Mouse (Mus musculus) ES-E14 (cell line): Measurements from ENCODE around the gene Prtg. TPM values are rescaled to one million over a fixed set of nuclear protein-coding genes. Genes with fewer than 3 reads are reported as not detected.

Source experiments
- DNase-seq: peaks from one replicate; pipeline ENCODE4 v3.0.0-alpha.2; 2013; ENCODE audit warnings: low read depth, low spot score
- H3K27ac ChIP-seq: 2 replicates; pipeline ENCODE4 v1.5.1; 2012; ENCODE audit warnings: low read depth, mild to moderate bottlenecking, low read length, moderate library complexity, mixed read lengths; ENCODE audit not compliant: poor library complexity, insufficient read depth, severe bottlenecking
- H3K36me3 ChIP-seq: 2 replicates; pipeline ENCODE4 v1.6.1; 2012; ENCODE audit warnings: mild to moderate bottlenecking, low read length, moderate library complexity, mixed read lengths; ENCODE audit not compliant: control insufficient read depth, poor library complexity, insufficient read depth, severe bottlenecking
- H3K4me1 ChIP-seq, 2 experiments: fragments of 150-350 bp in 1 of 2; sonication (generic) in 1 of 2; 2 replicates each; pipeline ENCODE4 v1.6.1; 2012; ENCODE audit warnings: low read length in 2 of 2, mild to moderate bottlenecking in 1 of 2, mixed read lengths in 1 of 2; ENCODE audit not compliant: control insufficient read depth in 2 of 2, insufficient read depth in 2 of 2, poor library complexity in 1 of 2
- H3K4me3 ChIP-seq, 2 experiments: fragments of 150-350 bp in 1 of 2; sonication (generic) in 1 of 2; 2 replicates each; pipeline ENCODE4 v1.5.1; 2012; ENCODE audit warnings: low read length in 2 of 2, low read depth in 1 of 2, mild to moderate bottlenecking in 1 of 2, mixed read lengths in 1 of 2; ENCODE audit not compliant: insufficient read depth in 1 of 2, poor library complexity in 1 of 2, severe bottlenecking in 1 of 2
- H3K9ac ChIP-seq: 2 replicates; pipeline ENCODE4 v1.6.1; 2012; ENCODE audit warnings: low read depth, mild to moderate bottlenecking, low read length, mixed read lengths; ENCODE audit not compliant: poor library complexity, insufficient read depth, severe bottlenecking
- H3K9me3 ChIP-seq: fragments of 150-350 bp; sonication (generic); 2 replicates; pipeline ENCODE4 v1.6.1; 2012; ENCODE audit warnings: low read depth, mild to moderate bottlenecking, low read length; ENCODE audit not compliant: control insufficient read depth, insufficient read depth
- CHD2 ChIP-seq: IDR thresholded peaks from 2 replicates; pipeline ENCODE4 v1.6.1; 2014; ENCODE audit warnings: mild to moderate bottlenecking, low read depth, low read length, inconsistent platforms
- HCFC1 ChIP-seq: IDR thresholded peaks from 2 replicates; pipeline ENCODE4 v1.6.1; 2012; ENCODE audit warnings: low read length, inconsistent platforms, borderline replicate concordance; ENCODE audit not compliant: insufficient read depth
- MAFK ChIP-seq: IDR thresholded peaks from 2 replicates; pipeline ENCODE4 v1.6.1; 2014; ENCODE audit warnings: mild to moderate bottlenecking, low read depth, low read length, inconsistent platforms; ENCODE audit not compliant: insufficient read depth
- ZC3H11A ChIP-seq: IDR thresholded peaks from 2 replicates; pipeline ENCODE4 v1.6.1; 2012; ENCODE audit warnings: low read depth, mild to moderate bottlenecking, inconsistent platforms, low read length, borderline replicate concordance
- ZNF384 ChIP-seq: IDR thresholded peaks from 2 replicates; pipeline ENCODE4 v1.6.1; 2012; ENCODE audit warnings: low read depth, low read length, inconsistent platforms
- in situ Hi-C, 2 experiments: fragments of 600-800 bp; cut with MboI; formaldehyde crosslinking; loops; one replicate each; pipeline ENCODE4 v1.15.1; 2025; ENCODE audit warnings: low sequenced_read_pairs in 2 of 2, inconsistent platforms in 1 of 2; ENCODE audit not compliant: unreplicated experiment in 2 of 2
- total RNA-seq: library from RNA; depleted of rRNA; stranded (reverse); fragments of 300-350 nt; gene quantifications from 2 replicates; pipeline ENCODE4 v1.2.3, GENCODE M21; 2012

Gene Prtg
- total RNA-seq, 1 experiment: 28.8 TPM

- TF ChIP-seq MAFK (no peak), CHD2 (no peak), ZNF384 (no peak), HCFC1 (no peak), ZC3H11A (no peak)
- no peak for DNase-seq
- H3K9me3 ChIP-seq: no peaks in the 10 kb centered on the region
- H3K9ac ChIP-seq: no peak overlapping the region; the same call in 1 of the 2 replicates
- no peak overlapping the region; the same call in 1 of the 2 replicates for H3K27ac ChIP-seq
- in situ Hi-C loops: no loop called here
- H3K36me3 ChIP-seq: no peaks in the 10 kb centered on the region
- no peak overlapping the region for H3K4me3 ChIP-seq
- peaks cover 7 to 9% of the 10 kb centered on the region in 2 experiments for H3K4me1 ChIP-seq
Observed at GRCm38 (mm10) chr9:72790530-72791212, 16.0 kb upstream of the Prtg start.

GRCm38 (mm10) chr9:72791213-72791582, 15.5 kb upstream of the Prtg start:
- in situ Hi-C loops: no loop called here
- H3K9ac ChIP-seq: no peak overlapping the region; the same call in 1 of the 2 replicates
- H3K36me3 ChIP-seq: no peaks in the 10 kb centered on the region
- H3K4me3 ChIP-seq: peak overlapping the region in 1 of 2 experiments; percentile 6; a peak in 1 of 4 replicates
- H3K27ac ChIP-seq: peak overlapping the region; percentile 44; the same call in 1 of the 2 replicates
- H3K9me3 ChIP-seq: no peaks in the 10 kb centered on the region
- DNase-seq: no peak
- TF ChIP-seq HCFC1 (no peak), MAFK (no peak), CHD2 (no peak), ZNF384 (no peak), ZC3H11A (no peak)
- peaks cover 6 to 7% of the 10 kb centered on the region in 2 experiments for H3K4me1 ChIP-seq

- no peak overlapping the region for H3K27ac ChIP-seq
- H3K9ac ChIP-seq: 0 out of 2 replicates have a peak overlapping the region, but pooled peaks have one; percentile 16
- H3K4me3 ChIP-seq: 0 out of 4 replicates have a peak overlapping the region, but pooled peaks of 1 of the 2 experiments have one; percentile 6
- peaks cover 6 to 7% of the 10 kb centered on the region in 2 experiments for H3K4me1 ChIP-seq
- no peaks in the 10 kb centered on the region for H3K9me3 ChIP-seq
- TF ChIP-seq ZC3H11A: no peak
- TF ChIP-seq HCFC1: no peak
- peak; percentile 47; the same call in 1 of the 2 replicates for TF ChIP-seq ZNF384
- in situ Hi-C loops: no loop called here
- DNase-seq: no peak
- no peaks in the 10 kb centered on the region for H3K36me3 ChIP-seq
Observed at GRCm38 (mm10) chr9:72791681-72792080, 15.0 kb upstream of the Prtg start.

- in situ Hi-C loops: no loop called here
- Histone ChIP-seq H3K4me1 (peaks cover 0 to 2% of the 10 kb centered on the region in 2 experiments), H3K4me3 (no peak overlapping the region), H3K36me3 (no peaks in the 10 kb centered on the region), H3K27ac (no peak overlapping the region), H3K9me3 (no peaks in the 10 kb centered on the region), H3K9ac (no peak overlapping the region)
- no peak for DNase-seq
- TF ChIP-seq ZNF384 (no peak), HCFC1 (no peak), MAFK (no peak), CHD2 (no peak), ZC3H11A (no peak)
Observed at GRCm38 (mm10) chr9:72795243-72795642, 11.4 kb upstream of the Prtg start.
